Mouse (Mus musculus) C2C12 (cell line): Measurements from ENCODE around the gene Arhgap28. TPM values are rescaled to one million over a fixed set of nuclear protein-coding genes. Genes with fewer than 3 reads are reported as not detected.

ENCODE experiments used
- H3K27me3 ChIP-seq: one replicate; pipeline ENCODE4 v1.6.1; 2011; ENCODE audit not compliant: control insufficient read depth, insufficient read depth, insufficient read length
- H3K36me3 ChIP-seq: one replicate; pipeline ENCODE4 v1.6.1; 2011; ENCODE audit not compliant: control insufficient read depth, insufficient read depth
- H3K4me3 ChIP-seq: one replicate; pipeline ENCODE4 v1.5.1; 2011; ENCODE audit warnings: mild to moderate bottlenecking, control low read depth; ENCODE audit not compliant: poor library complexity, insufficient read depth, severe bottlenecking
- H3K79me2 ChIP-seq: one replicate; pipeline ENCODE4 v1.6.1; 2011; ENCODE audit not compliant: control insufficient read depth, insufficient read depth
- H3K79me3 ChIP-seq: one replicate; pipeline ENCODE4 v1.6.1; 2011; ENCODE audit warnings: low read depth, control low read depth
- H3ac ChIP-seq: one replicate; pipeline ENCODE3; 2011; ENCODE audit warnings: low read depth; ENCODE audit not compliant: control insufficient read depth, insufficient read length
- CEBPB ChIP-seq: IDR thresholded peaks from one replicate; pipeline ENCODE4 v1.6.1; 2011; ENCODE audit warnings: low read depth, mild to moderate bottlenecking, control low read depth, moderate library complexity
- CTCF ChIP-seq: IDR thresholded peaks from one replicate; pipeline ENCODE4 v1.5.1; 2011; ENCODE audit not compliant: control insufficient read depth, insufficient read depth, insufficient read length
- FOSL1 ChIP-seq: IDR thresholded peaks from one replicate; pipeline ENCODE4 v1.8.0; 2011; ENCODE audit warnings: mild to moderate bottlenecking, low read length; ENCODE audit not compliant: poor library complexity, insufficient read depth, severe bottlenecking
- MAX ChIP-seq: IDR thresholded peaks from one replicate; pipeline ENCODE4 v1.6.1; 2011; ENCODE audit warnings: mild to moderate bottlenecking, control low read depth
- MYOD1 ChIP-seq: IDR thresholded peaks from one replicate; pipeline ENCODE4 v1.6.1; 2011; ENCODE audit warnings: low read depth; ENCODE audit not compliant: control insufficient read depth, insufficient read length
- MYOG ChIP-seq: IDR thresholded peaks from one replicate; pipeline ENCODE4 v1.6.1; 2011; ENCODE audit not compliant: control insufficient read depth, insufficient read length; ENCODE audit errors: extremely low read depth
- USF1 ChIP-seq: IDR thresholded peaks from one replicate; pipeline ENCODE4 v1.6.1; 2011; ENCODE audit warnings: low read depth, mild to moderate bottlenecking, control low read depth, moderate library complexity
- polyA plus RNA-seq: library from polyadenylated mRNA; unstranded; fragments of >200 nt; fragmentation: generic; extraction: Trizol; gene quantifications from one replicate; pipeline ENCODE4 v1.2.1, GENCODE M21; 2012; ENCODE audit warnings: missing spikeins

Arhgap28 gene
- polyA plus RNA-seq, 1 experiment, result 4.3 TPM

- Histone ChIP-seq H3K36me3 (no peaks in the 10 kb centered on the region), H3K27me3 (no peaks in the 10 kb centered on the region), H3K79me3 (no peaks in the 10 kb centered on the region), H3K4me3 (no peak overlapping the region), H3K79me2 (peaks cover 6% of the 10 kb centered on the region), H3ac (no peak overlapping the region)
- TF ChIP-seq FOSL1 (no peak), CTCF (no peak), MYOG (no peak)
Measured at GRCm38 (mm10) chr17:67966853-67967540, 36.9 kb downstream of the Arhgap28 start.

DNA sequence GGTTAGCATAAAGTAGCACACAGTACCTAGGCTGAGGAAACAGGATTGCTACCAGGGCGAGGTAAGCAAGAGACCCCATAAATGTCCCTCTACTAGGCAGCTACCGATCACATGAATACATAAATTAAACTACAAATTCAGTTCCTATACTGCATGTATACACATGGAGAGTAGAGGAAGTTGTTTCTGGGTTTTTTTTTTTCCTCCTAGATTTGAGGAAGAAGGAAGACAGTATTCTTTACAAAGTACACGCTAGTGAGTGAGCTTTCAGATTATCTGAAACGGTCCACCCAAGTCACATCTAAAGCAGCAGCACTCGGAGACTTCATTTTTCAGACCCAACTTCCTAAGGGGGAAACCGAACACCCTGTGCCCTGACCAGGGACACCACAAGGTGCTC lies 41.1 kb downstream of the Arhgap28 start:
- no peak overlapping the region for H3ac ChIP-seq
- no peaks in the 10 kb centered on the region for H3K36me3 ChIP-seq
- TF ChIP-seq CEBPB (no peak), MAX (no peak)
- H3K79me3 ChIP-seq, result no peaks in the 10 kb centered on the region
- H3K79me2 ChIP-seq, result no peaks in the 10 kb centered on the region
- no peak overlapping the region for H3K4me3 ChIP-seq
- no peaks in the 10 kb centered on the region for H3K27me3 ChIP-seq

DNA sequence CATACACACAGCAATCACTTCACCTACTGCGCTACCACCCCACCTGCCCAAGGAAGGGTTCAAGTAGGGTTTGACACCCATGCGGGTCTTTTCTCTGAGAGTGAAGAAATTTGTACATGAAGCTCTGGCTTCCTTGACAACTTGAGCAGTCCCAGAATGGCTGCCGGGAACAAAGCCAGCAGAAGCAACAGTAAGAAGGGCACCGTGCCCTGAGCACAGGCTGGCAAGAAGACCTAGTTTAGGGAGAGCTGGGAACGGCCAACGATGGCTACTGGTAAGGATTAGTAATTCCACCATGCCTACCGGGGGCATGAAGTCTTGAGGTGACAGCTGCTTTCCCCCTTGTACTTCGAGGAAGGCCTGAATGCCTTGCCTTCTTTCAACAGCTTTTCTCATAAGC lies 41.9 kb downstream of the Arhgap28 start:
- Histone ChIP-seq H3K79me3 (no peaks in the 10 kb centered on the region), H3K36me3 (no peaks in the 10 kb centered on the region), H3K79me2 (no peaks in the 10 kb centered on the region), H3K27me3 (no peaks in the 10 kb centered on the region), H3ac (no peak overlapping the region), H3K4me3 (no peak overlapping the region)
- no peak for TF ChIP-seq MYOD1
- no peak for TF ChIP-seq CEBPB
- TF ChIP-seq CTCF, result no peak
- no peak for TF ChIP-seq FOSL1
- no peak for TF ChIP-seq MYOG
- TF ChIP-seq MAX, result no peak
- no peak for TF ChIP-seq USF1

DNA sequence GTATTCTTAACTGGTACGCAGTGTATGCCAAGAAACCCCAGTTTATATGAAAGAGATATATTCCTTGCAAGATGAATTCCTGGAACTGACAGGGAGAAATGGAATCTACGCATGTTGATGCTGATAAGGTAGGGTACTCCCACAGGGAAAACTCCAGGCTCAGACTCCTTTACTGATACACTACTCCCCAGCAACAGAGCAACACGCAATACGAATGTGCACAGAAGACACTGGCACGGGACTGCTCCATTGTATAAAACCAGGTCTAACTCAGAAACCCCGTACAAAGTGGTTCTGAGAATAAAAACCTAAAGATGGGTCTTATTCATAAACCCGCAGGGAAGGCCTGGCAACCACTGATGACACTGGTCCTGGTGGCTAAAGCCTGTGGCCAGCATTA lies 45.0 kb downstream of the Arhgap28 start:
- no peak overlapping the region for H3K4me3 ChIP-seq
- H3K27me3 ChIP-seq, result no peaks in the 10 kb centered on the region
- H3K36me3 ChIP-seq, result no peaks in the 10 kb centered on the region
- TF ChIP-seq USF1 (no peak), MAX (no peak), MYOG (no peak), CEBPB (no peak), FOSL1 (no peak), CTCF (no peak), MYOD1 (no peak)
- peaks cover 6% of the 10 kb centered on the region for H3K79me2 ChIP-seq
- no peak overlapping the region for H3ac ChIP-seq
- peaks cover 2% of the 10 kb centered on the region for H3K79me3 ChIP-seq

DNA sequence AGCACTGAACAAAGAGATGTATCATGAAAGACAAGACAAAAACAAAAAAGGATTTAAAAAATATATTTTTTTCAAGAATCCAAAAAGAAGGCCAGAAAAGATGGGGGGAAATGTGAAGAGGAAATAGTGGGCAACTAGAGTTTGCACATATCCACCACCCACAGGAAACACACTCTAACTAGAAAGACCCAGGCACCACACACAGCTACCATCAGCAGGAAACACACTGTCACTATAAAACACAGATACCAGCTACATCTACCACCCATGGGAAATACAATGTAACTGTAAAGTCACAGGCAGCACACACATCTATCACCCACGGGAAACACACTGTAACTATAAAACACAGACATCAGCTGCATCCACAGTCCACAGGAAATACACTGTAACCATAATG lies 46.3 kb downstream of the Arhgap28 start:
- Histone ChIP-seq H3K79me2 (peaks cover 6% of the 10 kb centered on the region), H3ac (no peak overlapping the region), H3K79me3 (peaks cover 2% of the 10 kb centered on the region), H3K4me3 (no peak overlapping the region), H3K27me3 (no peaks in the 10 kb centered on the region), H3K36me3 (no peaks in the 10 kb centered on the region)
- TF ChIP-seq MAX (no peak), CEBPB (no peak), FOSL1 (no peak), USF1 (no peak), MYOG (no peak), CTCF (no peak), MYOD1 (no peak)

DNA sequence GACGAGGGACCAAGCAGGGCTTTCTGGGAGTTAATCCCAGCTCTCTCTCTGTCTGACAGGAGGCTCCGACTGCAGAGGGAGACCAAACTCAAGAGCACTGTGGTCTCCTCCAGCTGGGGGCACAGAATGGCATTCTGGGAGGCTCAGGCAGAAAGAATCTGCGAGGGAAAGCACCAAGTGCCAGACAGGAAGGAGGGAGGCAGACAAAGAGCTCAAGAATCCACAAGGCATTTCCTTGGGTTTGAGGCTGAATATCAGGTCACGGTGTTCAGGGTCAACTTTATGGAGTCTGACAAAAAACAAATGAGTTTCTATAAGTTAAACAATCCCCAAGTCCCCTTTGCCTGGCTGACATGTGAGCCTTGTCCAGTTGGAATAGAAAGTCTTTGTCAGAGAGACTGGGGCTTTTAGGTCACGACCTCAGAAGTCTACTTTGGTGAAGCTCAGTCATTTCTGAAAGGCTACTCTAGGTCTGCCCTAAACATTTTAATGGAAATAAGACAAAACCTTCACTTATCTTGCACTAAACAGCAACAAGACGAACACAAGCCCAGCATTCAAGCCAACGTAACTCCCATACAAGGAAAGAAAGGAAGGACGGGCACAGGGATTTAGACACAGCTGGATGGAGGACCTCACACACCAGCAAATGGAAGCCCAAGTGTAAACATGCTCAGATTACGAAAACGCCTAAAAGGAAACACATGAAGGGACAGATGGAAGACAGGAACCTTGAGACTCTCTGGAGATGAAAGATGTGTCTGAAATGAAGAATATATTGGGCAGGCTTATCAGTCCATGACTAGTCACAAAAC lies 47.8 kb downstream of the Arhgap28 start:
- peaks cover 6% of the 10 kb centered on the region for H3K79me2 ChIP-seq
- H3K27me3 ChIP-seq, result no peaks in the 10 kb centered on the region
- no peak overlapping the region for H3K4me3 ChIP-seq
- H3K36me3 ChIP-seq, result no peaks in the 10 kb centered on the region
- no peak overlapping the region for H3ac ChIP-seq
- H3K79me3 ChIP-seq, result peaks cover 6% of the 10 kb centered on the region
- no peak for TF ChIP-seq FOSL1
- TF ChIP-seq USF1, result no peak
- TF ChIP-seq MYOD1, result no peak
- TF ChIP-seq MAX, result no peak
- TF ChIP-seq CTCF, result no peak
